Mouse (Mus musculus): ENCODE measurements at regions not wholly inside any gene's neighbourhood (a gene's known extent, or its start where the extent isn't known, plus 50 kb on each side); places are given as distances from the start of the nearest gene placed in this dataset.

- H3K27ac ChIP-seq (ENCODE audit: control insufficient read depth, insufficient read depth, low read depth, low read length) = no peak overlapping the region
- no peaks in the 10 kb centered on the region for H3K27me3 ChIP-seq (ENCODE audit: control insufficient read depth, insufficient read depth, low read length)
- H3K36me3 ChIP-seq (ENCODE audit: control insufficient read depth, insufficient read depth, low read length) = no peaks in the 10 kb centered on the region
- TF ChIP-seq CTCF (IDR thresholded peaks at IDR 0.05; ENCODE audit: control insufficient read depth, insufficient read depth, insufficient replicate concordance, low read depth, low read length) (no peak), POLR2A (IDR thresholded peaks at IDR 0.05; ENCODE audit: control insufficient read depth, low read depth, low read length) (no peak)
- H3K4me1 ChIP-seq (ENCODE audit: control insufficient read depth, insufficient read depth, low read length) = no peaks in the 10 kb centered on the region
- peak overlapping the region; percentile 39 for H3K4me3 ChIP-seq (ENCODE audit: control insufficient read depth, low read depth, low read length)
Observed at GRCm38 (mm10) chr14:73453164-73453563, 56.7 kb upstream of the Med4 start.

- no peak for TF ChIP-seq CTCF (IDR thresholded peaks at IDR 0.05; ENCODE audit: control insufficient read depth, insufficient read depth, insufficient replicate concordance, low read depth, low read length)
- no peak for TF ChIP-seq POLR2A (IDR thresholded peaks at IDR 0.05; ENCODE audit: control insufficient read depth, low read depth, low read length)
- Histone ChIP-seq H3K36me3 (ENCODE audit: control insufficient read depth, insufficient read depth, low read length) (no peaks in the 10 kb centered on the region), H3K4me3 (ENCODE audit: control insufficient read depth, low read depth, low read length) (peak overlapping the region; percentile 39; the same call in 1 of the 2 replicates), H3K4me1 (ENCODE audit: control insufficient read depth, insufficient read depth, low read length) (no peaks in the 10 kb centered on the region), H3K27ac (ENCODE audit: control insufficient read depth, insufficient read depth, low read depth, low read length) (no peak overlapping the region), H3K27me3 (ENCODE audit: control insufficient read depth, insufficient read depth, low read length) (no peaks in the 10 kb centered on the region)
Observed at GRCm38 (mm10) chr14:73452321-73453082, 57.3 kb upstream of the Med4 start.

- no peaks in the 10 kb centered on the region for H3K4me1 ChIP-seq (ENCODE audit: control insufficient read depth, insufficient read depth, low read length)
- no peaks in the 10 kb centered on the region for H3K36me3 ChIP-seq (ENCODE audit: control insufficient read depth, insufficient read depth, low read length)
- TF ChIP-seq POLR2A (IDR thresholded peaks at IDR 0.05; ENCODE audit: control insufficient read depth, low read depth, low read length) (no peak), CTCF (IDR thresholded peaks at IDR 0.05; ENCODE audit: control insufficient read depth, insufficient read depth, insufficient replicate concordance, low read depth, low read length) (no peak)
Observed at GRCm38 (mm10) chr14:73451291-73452045, 58.4 kb upstream of the Med4 start.

DNA sequence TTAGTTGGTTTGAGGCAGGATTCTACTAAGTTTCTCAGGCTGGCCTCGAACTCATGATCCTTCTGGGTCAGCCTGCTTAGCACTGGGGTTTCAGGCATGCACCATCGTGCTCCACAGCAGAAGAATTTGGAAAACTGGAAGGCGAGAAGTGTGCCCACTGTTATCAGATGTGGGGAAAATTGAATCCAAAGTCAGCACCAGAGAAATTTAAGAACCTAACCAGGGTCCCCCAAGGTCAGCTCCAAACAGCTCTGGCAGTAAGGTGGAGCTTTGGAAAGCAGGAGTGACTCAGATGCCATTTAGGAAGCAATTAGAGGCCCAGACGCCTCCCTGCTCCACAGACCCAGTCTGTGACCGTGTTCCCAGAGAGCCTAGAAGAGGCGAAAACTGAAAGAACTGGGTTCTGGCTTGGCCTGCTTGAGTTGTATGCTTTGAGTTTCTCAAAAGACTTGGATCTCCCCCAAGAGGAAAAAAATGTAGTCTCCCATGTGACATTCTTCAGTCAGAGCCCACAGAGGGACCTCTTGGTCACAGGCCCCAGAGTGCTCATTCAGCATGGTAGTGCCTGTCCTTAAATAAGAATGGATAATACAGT lies 59.8 kb upstream of the Med4 start:
- Histone ChIP-seq H3K27me3 (ENCODE audit: control insufficient read depth, insufficient read depth, low read length) (no peaks in the 10 kb centered on the region), H3K36me3 (ENCODE audit: control insufficient read depth, insufficient read depth, low read length) (no peaks in the 10 kb centered on the region), H3K4me3 (ENCODE audit: control insufficient read depth, low read depth, low read length) (no peak overlapping the region), H3K4me1 (ENCODE audit: control insufficient read depth, insufficient read depth, low read length) (no peaks in the 10 kb centered on the region), H3K27ac (ENCODE audit: control insufficient read depth, insufficient read depth, low read depth, low read length) (no peak overlapping the region)
- TF ChIP-seq POLR2A (IDR thresholded peaks at IDR 0.05; ENCODE audit: control insufficient read depth, low read depth, low read length) = no peak
- no peak for TF ChIP-seq CTCF (IDR thresholded peaks at IDR 0.05; ENCODE audit: control insufficient read depth, insufficient read depth, insufficient replicate concordance, low read depth, low read length)

More at GRCm38 (mm10) chr14:73451291-73452045, 58.4 kb upstream of the Med4 start:
- Histone ChIP-seq H3K27ac (ENCODE audit: control insufficient read depth, insufficient read depth, low read depth, low read length) (no peak overlapping the region), H3K27me3 (ENCODE audit: control insufficient read depth, insufficient read depth, low read length) (no peaks in the 10 kb centered on the region), H3K4me3 (ENCODE audit: control insufficient read depth, low read depth, low read length) (no peak overlapping the region)

- H3K4me1 ChIP-seq (ENCODE audit: control insufficient read depth, insufficient read depth, low read length) = no peaks in the 10 kb centered on the region
- no peak for TF ChIP-seq POLR2A (IDR thresholded peaks at IDR 0.05; ENCODE audit: control insufficient read depth, low read depth, low read length)
- TF ChIP-seq CTCF (IDR thresholded peaks at IDR 0.05; ENCODE audit: control insufficient read depth, insufficient read depth, insufficient replicate concordance, low read depth, low read length) = no peak
- no peaks in the 10 kb centered on the region for H3K36me3 ChIP-seq (ENCODE audit: control insufficient read depth, insufficient read depth, low read length)
- H3K4me3 ChIP-seq (ENCODE audit: control insufficient read depth, low read depth, low read length) = no peak overlapping the region
- H3K27me3 ChIP-seq (ENCODE audit: control insufficient read depth, insufficient read depth, low read length) = no peaks in the 10 kb centered on the region
- H3K27ac ChIP-seq (ENCODE audit: control insufficient read depth, insufficient read depth, low read depth, low read length) = no peak overlapping the region
Observed at GRCm38 (mm10) chr14:73449111-73449510, 60.7 kb upstream of the Med4 start.

GRCm38 (mm10) chr14:73445508-73446256 lies 60.6 kb upstream of the Itm2b start:
- Histone ChIP-seq H3K27ac (ENCODE audit: control insufficient read depth, insufficient read depth, low read depth, low read length) (no peak overlapping the region), H3K4me1 (ENCODE audit: control insufficient read depth, insufficient read depth, low read length) (no peaks in the 10 kb centered on the region), H3K27me3 (ENCODE audit: control insufficient read depth, insufficient read depth, low read length) (no peaks in the 10 kb centered on the region), H3K4me3 (ENCODE audit: control insufficient read depth, low read depth, low read length) (no peak overlapping the region), H3K36me3 (ENCODE audit: control insufficient read depth, insufficient read depth, low read length) (no peaks in the 10 kb centered on the region)
- no peak for TF ChIP-seq POLR2A (IDR thresholded peaks at IDR 0.05; ENCODE audit: control insufficient read depth, low read depth, low read length)
- TF ChIP-seq CTCF (IDR thresholded peaks at IDR 0.05; ENCODE audit: control insufficient read depth, insufficient read depth, insufficient replicate concordance, low read depth, low read length) = no peak
